ENCODE assay signal across 10 mouse cellular contexts in genomic region chr14:20970389-20970788, GRCm38 (mm10). TPM values are rescaled to one million over a fixed set of nuclear protein-coding genes. Genes with fewer than 3 reads are reported as not detected.
DNase-seq lines count a peak whose midpoint lies in the region; ATAC-seq and TF ChIP-seq lines count a peak whose summit lies in the region.
"Had no signal": no experiment of that assay in that cellular context is flagged by ENCODE, and none has a peak within 500 bp of the region (broad histone marks: within the 10 kb centered on the region; RNA-seq: fewer than 3 reads in every experiment).

No protein-coding gene starts in this region.

- H3K27me3 ChIP-seq in heart, postnatal 0 days (ENCODE audit: control insufficient read depth, insufficient read depth, low read length), result no peaks in the 10 kb centered on the region
- no peaks in the 10 kb centered on the region for H3K27me3 ChIP-seq in heart, embryonic 12.5 days (replicated peaks)
- H3K27me3 ChIP-seq in neural tube, embryonic 12.5 days (replicated peaks), result no peaks in the 10 kb centered on the region
- H3K27me3 ChIP-seq in stomach, embryonic 16.5 days (ENCODE audit: control insufficient read depth, insufficient read depth, low read length), result no peaks in the 10 kb centered on the region
- H3K27me3 ChIP-seq: Patski had no signal

- no peak overlapping the region for H3K4me2 ChIP-seq in heart, postnatal 0 days (ENCODE audit: low read depth, low read length)
- no peak overlapping the region for H3K4me2 ChIP-seq in heart, embryonic 12.5 days
- no peak overlapping the region for H3K4me2 ChIP-seq in neural tube, embryonic 12.5 days (replicated peaks)
- no peak overlapping the region for H3K4me2 ChIP-seq in stomach, embryonic 16.5 days (ENCODE audit: low read depth, low read length)

- DNase-seq in cerebellum, adult 18-20 months, result peak; percentile 12
- no peak for DNase-seq in cerebellum, adult 11-12 months
- no peak for DNase-seq in heart, postnatal 0 days (ENCODE audit: low spot score)
- no peak for DNase-seq in neural tube, embryonic 10.5 days (ENCODE audit: extremely low spot score, low spot score)
- no peak for DNase-seq in embryo, embryonic 10.5 days (ENCODE audit: low spot score)
- DNase-seq: liver had no signal

- H3K9me3 ChIP-seq in heart, postnatal 0 days (replicated peaks; ENCODE audit: control insufficient read depth, low read length), result no peaks in the 10 kb centered on the region
- H3K9me3 ChIP-seq in heart, embryonic 12.5 days (replicated peaks), result no peaks in the 10 kb centered on the region
- no peaks in the 10 kb centered on the region for H3K9me3 ChIP-seq in neural tube, embryonic 12.5 days
- no peaks in the 10 kb centered on the region for H3K9me3 ChIP-seq in stomach, embryonic 16.5 days (replicated peaks; ENCODE audit: control insufficient read depth, low read length)

- WGBS in heart, postnatal 0 days, result 22% methylated on average over 6 of the region's 6 CpGs
- 48% methylated on average over 6 of the region's 6 CpGs for WGBS in heart, embryonic 12.5 days
- WGBS in neural tube, embryonic 12.5 days, result 47% methylated on average over 6 of the region's 6 CpGs
- WGBS in stomach, embryonic 16.5 days, result 57% methylated on average over 6 of the region's 6 CpGs

- TF ChIP-seq CTCF in heart, postnatal 0 days (IDR thresholded peaks at IDR 0.05; ENCODE audit: low read depth), result no peak

- ATAC-seq in heart, postnatal 0 days (ENCODE audit: insufficient read depth, low read depth), result peak; percentile 30; the same call in 1 of the 2 replicates
- no peak for ATAC-seq in heart, embryonic 12.5 days (ENCODE audit: insufficient number of reproducible peaks, low FRiP score)
- no peak for ATAC-seq in neural tube, embryonic 12.5 days (ENCODE audit: low FRiP score, low read depth)
- ATAC-seq in stomach, embryonic 16.5 days (ENCODE audit: insufficient read depth, low FRiP score), result no peak
- ATAC-seq: Patski had no signal

- H3K9ac ChIP-seq in heart, postnatal 0 days (replicated peaks; ENCODE audit: low read depth, low read length), result no peak overlapping the region
- no peak overlapping the region for H3K9ac ChIP-seq in heart, embryonic 12.5 days
- no peak overlapping the region for H3K9ac ChIP-seq in neural tube, embryonic 12.5 days
- no peak overlapping the region for H3K9ac ChIP-seq in stomach, embryonic 16.5 days (ENCODE audit: low read length)

- H3K36me3 ChIP-seq in heart, postnatal 0 days (replicated peaks; ENCODE audit: control insufficient read depth, insufficient read depth, low read length), result peaks cover 6% of the 10 kb centered on the region
- H3K36me3 ChIP-seq in heart, embryonic 12.5 days, result peaks cover 11% of the 10 kb centered on the region
- H3K36me3 ChIP-seq in neural tube, embryonic 12.5 days, result no peaks in the 10 kb centered on the region
- no peaks in the 10 kb centered on the region for H3K36me3 ChIP-seq in stomach, embryonic 16.5 days (ENCODE audit: control insufficient read depth, insufficient read depth, low read length)

- H3K27ac ChIP-seq in heart, postnatal 0 days (ENCODE audit: low read depth), result peak overlapping the region; percentile 27
- H3K27ac ChIP-seq in heart, embryonic 12.5 days (ENCODE audit: poor library complexity, severe bottlenecking), result no peak overlapping the region
- peak overlapping the region; percentile 3; the same call in 1 of the 2 replicates for H3K27ac ChIP-seq in neural tube, embryonic 12.5 days
- H3K27ac ChIP-seq in stomach, embryonic 16.5 days (ENCODE audit: low read length), result peak overlapping the region; percentile 72

- TF ChIP-seq EP300 in heart, postnatal 0 days (IDR thresholded peaks at IDR 0.05; ENCODE audit: low read depth), result no peak

- H3K4me3 ChIP-seq in heart, postnatal 0 days (ENCODE audit: low read depth, low read length), result no peak overlapping the region
- H3K4me3 ChIP-seq in heart, embryonic 12.5 days, result no peak overlapping the region
- H3K4me3 ChIP-seq in neural tube, embryonic 12.5 days, result no peak overlapping the region
- no peak overlapping the region for H3K4me3 ChIP-seq in stomach, embryonic 16.5 days (replicated peaks; ENCODE audit: low read length)

- H3K4me1 ChIP-seq in heart, postnatal 0 days (ENCODE audit: control insufficient read depth, insufficient read depth), result peaks cover 24% of the 10 kb centered on the region
- peaks cover 24% of the 10 kb centered on the region for H3K4me1 ChIP-seq in heart, embryonic 12.5 days (replicated peaks)
- peaks cover 26% of the 10 kb centered on the region for H3K4me1 ChIP-seq in neural tube, embryonic 12.5 days
- H3K4me1 ChIP-seq in stomach, embryonic 16.5 days (ENCODE audit: control insufficient read depth, insufficient read depth, low read length), result peaks cover 3% of the 10 kb centered on the region

RNA-seq across cellular contexts. Expression of gene Vcl, which starts 41.2 kb away (rescaled TPM):
- total RNA-seq in heart, postnatal 0 days (2014; rRNA removed; ENCODE audit: low replicate concordance), result 124 and 140 TPM in 2 replicates
- polyA plus RNA-seq in heart, postnatal 0 days (2015; fragmentation: Nextera tagmentation; extraction: Ambion mirVana), result 42.3 and 50.2 TPM in 2 replicates
- polyA plus RNA-seq in heart, embryonic 12.5 days (2016; fragmentation: Nextera tagmentation; extraction: Ambion mirVana), result 108 and 115 TPM in 2 replicates
- polyA plus RNA-seq in neural tube, embryonic 12.5 days (2016; fragmentation: Nextera tagmentation; extraction: Ambion mirVana), result 33.9 and 34.4 TPM in 2 replicates
- 108 and 116 TPM in 2 replicates for polyA plus RNA-seq in stomach, embryonic 16.5 days (2015; fragmentation: Nextera tagmentation; extraction: Ambion mirVana)

Comparison
In these comparisons a context has a peak if more than half of its experiments do, and no peak if none do; other contexts are left out.
1. DNase-seq: peak in cerebellum, adult 18-20 months (2 of 2); none in cerebellum, adult 11-12 months (single experiment), heart, postnatal 0 days (single experiment), neural tube, embryonic 10.5 days (single experiment) and embryo, embryonic 10.5 days (single experiment).